Mouse (Mus musculus): ENCODE measurements at regions not wholly inside any gene's neighbourhood (a gene's known extent, or its start where the extent isn't known, plus 50 kb on each side); places are given as distances from the start of the nearest gene placed in this dataset.

DNA sequence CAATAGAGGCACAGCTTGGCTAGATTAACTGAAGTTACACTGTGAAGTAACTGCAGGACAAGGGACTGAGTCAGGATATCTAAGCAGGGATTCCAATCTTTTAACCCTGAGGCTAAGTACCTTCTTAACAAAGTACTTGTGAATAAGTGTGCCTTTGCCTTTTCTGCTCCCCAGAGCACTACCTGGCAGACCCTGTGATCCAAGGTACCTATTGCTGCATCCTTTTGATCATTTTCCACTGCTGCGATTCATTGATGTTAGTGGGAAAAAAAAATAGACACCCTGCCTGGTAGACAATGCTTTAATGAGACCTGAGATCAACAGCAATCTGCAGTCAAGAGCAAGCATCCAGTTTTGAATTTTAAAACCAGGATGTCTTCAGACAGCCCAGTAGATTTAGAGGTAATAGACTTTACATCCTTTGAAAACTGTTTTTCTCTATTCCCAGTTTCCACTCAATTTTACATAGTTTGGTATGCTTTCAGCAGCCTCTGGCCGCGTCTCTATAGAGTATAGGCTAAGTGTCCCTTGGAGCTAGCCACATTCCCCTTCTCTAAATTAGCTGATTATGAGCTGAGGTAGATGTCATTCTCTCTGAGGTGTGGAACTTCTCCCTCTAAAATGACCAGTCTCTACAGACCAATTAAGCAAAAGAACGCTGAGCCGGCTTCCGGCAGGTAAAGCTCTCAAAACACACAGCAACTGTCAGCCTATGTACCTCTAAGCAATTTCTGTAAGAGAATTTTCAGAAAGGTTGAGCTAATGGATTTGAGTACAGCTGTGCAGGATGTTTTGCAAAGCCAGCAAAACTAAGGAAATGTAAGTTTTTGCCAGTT is 653.0 kb upstream of the G6pd2 start:
- no peaks in the 10 kb centered on the region for H3K9me3 ChIP-seq (replicated peaks)
- WGBS = 59% methylated on average over 6 of the region's 6 CpGs
- no peak overlapping the region for H3K4me3 ChIP-seq (replicated peaks)
- no peak overlapping the region for H3K4me2 ChIP-seq (replicated peaks)
- no peaks in the 10 kb centered on the region for H3K27me3 ChIP-seq
- H3K27ac ChIP-seq (replicated peaks) = 0 out of 2 replicates have a peak overlapping the region, but pooled peaks have one; percentile 11
- H3K36me3 ChIP-seq = no peaks in the 10 kb centered on the region
- ATAC-seq (ENCODE audit: insufficient number of reproducible peaks, low FRiP score, low TSS enrichment, low read depth) = no peak; the same call in 1 of the 2 replicates
- H3K4me1 ChIP-seq = no peaks in the 10 kb centered on the region
- H3K9ac ChIP-seq = no peak overlapping the region

DNA sequence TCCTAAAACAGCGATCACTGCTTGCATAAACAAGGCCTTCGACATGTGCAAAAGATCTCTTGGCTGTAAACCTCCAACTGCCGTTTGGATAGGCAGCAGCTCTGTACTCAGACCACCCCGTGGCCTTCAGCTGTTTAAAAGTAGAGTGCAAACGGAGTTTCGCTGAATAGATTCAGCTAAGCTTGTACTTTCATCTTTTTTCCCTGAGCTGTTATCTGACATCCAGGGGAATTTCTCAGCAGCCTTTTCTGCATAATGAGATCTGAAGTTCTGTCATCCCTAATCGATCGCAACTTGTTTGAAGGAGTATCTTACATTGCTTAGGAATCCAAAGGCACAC is 652.4 kb upstream of the G6pd2 start:
- H3K27me3 ChIP-seq = no peaks in the 10 kb centered on the region
- H3K4me2 ChIP-seq (replicated peaks) = no peak overlapping the region
- H3K9ac ChIP-seq = no peak overlapping the region
- WGBS = 27% methylated on average over 8 of the region's 8 CpGs
- H3K27ac ChIP-seq (replicated peaks) = no peak overlapping the region
- no peak overlapping the region for H3K4me3 ChIP-seq (replicated peaks)
- H3K4me1 ChIP-seq = no peaks in the 10 kb centered on the region
- no peaks in the 10 kb centered on the region for H3K36me3 ChIP-seq
- H3K9me3 ChIP-seq (replicated peaks) = no peaks in the 10 kb centered on the region
- no peak for ATAC-seq (ENCODE audit: insufficient number of reproducible peaks, low FRiP score, low TSS enrichment, low read depth)
